Mouse (Mus musculus) intestine, postnatal 0 days (tissue): ENCODE measurements around the gene Creb3l1. TPM values are rescaled to one million over a fixed set of nuclear protein-coding genes. Genes with fewer than 3 reads are reported as not detected.

Source experiments
- ATAC-seq: fragments of 200-750 bp; cut with Nextera tagmentation; 2 replicates; pipeline ENCODE4 v1.8.0; 2017; ENCODE audit warnings: mild to moderate bottlenecking, moderate TSS enrichment, moderate library complexity
- H3K27ac ChIP-seq: fragments of 300-500 bp; sonication (generic); 2 replicates; pipeline ENCODE4 v1.5.1; 2014; ENCODE audit warnings: mild to moderate bottlenecking, low read depth, low read length, moderate library complexity
- H3K27me3 ChIP-seq: fragments of 300-500 bp; sonication (generic); replicated peaks from 2 replicates; pipeline ENCODE4 v1.6.1; 2014; ENCODE audit warnings: low read length, mixed read lengths; ENCODE audit not compliant: control insufficient read depth, insufficient read depth
- H3K36me3 ChIP-seq: fragments of 300-500 bp; sonication (generic); 2 replicates; pipeline ENCODE4 v1.6.1; 2014; ENCODE audit warnings: mild to moderate bottlenecking, moderate library complexity; ENCODE audit not compliant: control insufficient read depth, insufficient read depth
- H3K4me1 ChIP-seq: fragments of 300-500 bp; sonication (generic); replicated peaks from 2 replicates; pipeline ENCODE4 v1.6.1; 2014; ENCODE audit warnings: antibody characterized with exemption, low read length, mixed read lengths; ENCODE audit not compliant: control insufficient read depth, insufficient read depth
- H3K4me2 ChIP-seq: fragments of 300-500 bp; sonication (generic); replicated peaks from 2 replicates; pipeline ENCODE4 v1.6.1; 2014; ENCODE audit warnings: low read depth, mild to moderate bottlenecking, moderate library complexity
- H3K4me3 ChIP-seq: fragments of 300-500 bp; sonication (generic); 2 replicates; pipeline ENCODE4 v1.5.1; 2014; ENCODE audit warnings: low read depth, low read length
- H3K9ac ChIP-seq: fragments of 300-500 bp; sonication (generic); 2 replicates; pipeline ENCODE4 v1.6.1; 2014; ENCODE audit warnings: mild to moderate bottlenecking, low read depth, low read length
- H3K9me3 ChIP-seq: fragments of 300-500 bp; sonication (generic); 2 replicates; pipeline ENCODE4 v1.6.1; 2016; ENCODE audit warnings: mixed run types; ENCODE audit not compliant: control insufficient read depth
- CTCF ChIP-seq: sonication (generic); IDR thresholded peaks from 2 replicates; pipeline ENCODE4 v1.5.1; 2016; ENCODE audit warnings: low read depth, mild to moderate bottlenecking, control low read depth, antibody characterized with exemption, moderate library complexity
- WGBS: fragments of 180-500 bp; shearing (Covaris S2); extraction: QIAGEN DNeasy Blood & Tissue Kit; methylation state at CpG from one replicate; pipeline ENCODE4 v1.1.7; 2014; 5-methylcytosine and 5-hydroxymethylcytosine counted together
- polyA plus RNA-seq: library from polyadenylated mRNA; unstranded; fragments of >200 nt; fragmentation: Nextera tagmentation; extraction: Ambion mirVana; gene quantifications from 2 replicates; pipeline ENCODE4 v1.2.1, GENCODE M21; 2015

Gene Creb3l1
- polyA plus RNA-seq, 1 experiment from 2014 or later = 8.4 TPM

DNA sequence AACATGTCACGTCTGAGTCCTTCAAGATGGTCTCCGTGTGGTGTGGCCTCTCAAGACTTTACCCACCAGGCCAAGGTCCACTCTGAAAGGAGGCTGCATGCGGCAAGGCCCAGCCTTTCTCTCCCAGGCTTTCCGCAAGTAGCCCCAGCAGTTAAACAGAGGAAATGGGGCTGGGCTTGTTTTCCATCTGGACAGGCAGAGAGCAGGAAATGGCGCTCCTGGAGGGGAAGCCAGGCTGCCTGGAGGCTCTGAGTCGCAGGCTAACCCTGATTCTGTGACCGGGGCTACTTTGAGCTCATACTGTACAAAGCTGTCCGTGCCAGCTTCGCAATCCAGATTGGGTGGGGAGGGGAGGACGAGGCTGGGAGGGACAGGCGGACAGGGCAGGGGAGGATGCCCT, 56.3 kb downstream of the Creb3l1 start:
- WGBS = 30% methylated on average over 11 of the region's 11 CpGs
- Histone ChIP-seq H3K4me3 (no peak overlapping the region), H3K9ac (no peak overlapping the region), H3K36me3 (no peaks in the 10 kb centered on the region), H3K27ac (peak overlapping the region; percentile 73), H3K9me3 (no peaks in the 10 kb centered on the region), H3K4me2 (no peak overlapping the region), H3K4me1 (peaks cover 26% of the 10 kb centered on the region), H3K27me3 (no peaks in the 10 kb centered on the region)
- ATAC-seq = 0 out of 2 replicates have a peak, but pooled peaks have one; percentile 9
- 0 out of 2 replicates have a peak, but pooled peaks have one; percentile 7 for TF ChIP-seq CTCF

DNA sequence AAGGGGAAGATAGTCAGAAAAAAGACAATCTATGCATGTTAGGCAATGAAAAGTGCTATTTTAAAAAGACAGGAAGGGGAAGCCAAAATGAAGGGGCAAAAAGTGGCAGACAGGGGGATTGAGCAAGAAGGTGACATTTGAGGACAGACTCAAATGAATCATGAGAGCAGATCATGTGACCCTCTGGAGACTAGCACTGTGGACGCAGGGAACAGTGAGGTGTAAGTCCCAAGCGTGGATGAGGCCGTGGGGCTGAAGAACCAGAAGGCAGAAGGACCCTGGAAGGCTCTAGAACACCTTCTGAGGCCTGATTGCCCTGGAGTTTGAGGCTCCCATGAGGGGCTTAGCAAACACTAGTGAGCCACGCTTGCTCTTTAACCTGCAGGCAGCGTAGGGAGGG, 57.9 kb downstream of the Creb3l1 start:
- peaks cover 20% of the 10 kb centered on the region for H3K4me1 ChIP-seq
- no peaks in the 10 kb centered on the region for H3K27me3 ChIP-seq
- H3K4me2 ChIP-seq = no peak overlapping the region
- no peak for TF ChIP-seq CTCF
- ATAC-seq = no peak
- H3K27ac ChIP-seq = no peak overlapping the region
- WGBS = 76% methylated on average over 5 of the region's 5 CpGs
- H3K9ac ChIP-seq = no peak overlapping the region
- H3K9me3 ChIP-seq = no peaks in the 10 kb centered on the region
- no peaks in the 10 kb centered on the region for H3K36me3 ChIP-seq
- H3K4me3 ChIP-seq = no peak overlapping the region

DNA sequence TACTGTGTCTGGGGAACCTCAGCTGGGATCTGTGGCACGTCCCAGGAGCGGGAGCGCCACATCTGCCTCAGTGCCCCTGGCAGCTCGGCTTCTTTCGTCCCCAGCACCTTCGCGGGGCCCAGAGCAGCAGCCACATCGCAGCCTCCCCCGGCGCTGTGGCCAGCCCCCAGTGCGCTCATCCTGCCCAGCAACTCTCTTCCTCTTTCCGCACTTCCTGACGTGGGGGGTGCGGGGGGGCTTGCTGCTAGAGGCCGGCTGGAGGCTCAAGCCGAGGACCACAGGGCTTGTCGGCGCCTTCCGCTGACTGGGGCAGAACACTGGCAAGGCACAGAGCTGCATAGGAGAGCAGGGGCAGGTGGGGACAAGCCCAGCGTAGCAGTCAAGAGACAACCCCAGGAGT, 58.9 kb downstream of the Creb3l1 start:
- WGBS = 43% methylated on average over 20 of the region's 20 CpGs

GRCm38 (mm10) chr2:91964610-91965204, 59.6 kb downstream of the Creb3l1 start:
- ATAC-seq = no peak
- no peaks in the 10 kb centered on the region for H3K36me3 ChIP-seq
- H3K9me3 ChIP-seq = no peaks in the 10 kb centered on the region
- peak overlapping the region; percentile 18; the same call in 1 of the 2 replicates for H3K4me3 ChIP-seq
- 60% methylated on average over 3 of the region's 3 CpGs for WGBS
- no peak for TF ChIP-seq CTCF
- H3K27me3 ChIP-seq = no peaks in the 10 kb centered on the region
- peaks cover 21% of the 10 kb centered on the region for H3K4me1 ChIP-seq
- H3K27ac ChIP-seq = peak overlapping the region; percentile 97; the same call in 1 of the 2 replicates
- no peak overlapping the region for H3K9ac ChIP-seq
- H3K4me2 ChIP-seq = peak overlapping the region; percentile 38; the same call in 1 of the 2 replicates

More for the DNA sequence above, 58.9 kb downstream of the Creb3l1 start:
- no peaks in the 10 kb centered on the region for H3K9me3 ChIP-seq
- H3K4me2 ChIP-seq = peak overlapping the region; percentile 38
- 0 out of 2 replicates have a peak overlapping the region, but pooled peaks have one; percentile 31 for H3K9ac ChIP-seq
- H3K27me3 ChIP-seq = no peaks in the 10 kb centered on the region
- H3K36me3 ChIP-seq = no peaks in the 10 kb centered on the region
- peak overlapping the region; percentile 18; the same call in 1 of the 2 replicates for H3K4me3 ChIP-seq
- H3K4me1 ChIP-seq = peaks cover 18% of the 10 kb centered on the region
- peak overlapping the region; percentile 15; the same call in 1 of the 2 replicates for H3K27ac ChIP-seq
- no peak for ATAC-seq
- no peak for TF ChIP-seq CTCF

- Histone ChIP-seq H3K9ac (peak overlapping the region; percentile 94), H3K4me1 (peaks cover 27% of the 10 kb centered on the region), H3K4me2 (peak overlapping the region; percentile 77), H3K9me3 (no peaks in the 10 kb centered on the region), H3K36me3 (no peaks in the 10 kb centered on the region; the same call in 1 of the 2 replicates), H3K27me3 (no peaks in the 10 kb centered on the region), H3K4me3 (peak overlapping the region; percentile 89), H3K27ac (peak overlapping the region; percentile 97)
- peak; percentile 95 for TF ChIP-seq CTCF
- peak; percentile 88 for ATAC-seq
- under 1% methylated on average over 36 of the region's 57 CpGs for WGBS
These were observed 60.8 kb downstream of the Creb3l1 start for GRCm38 (mm10) chr2:91963443-91963932.

- Histone ChIP-seq H3K36me3 (no peaks in the 10 kb centered on the region; the same call in 1 of the 2 replicates), H3K9me3 (no peaks in the 10 kb centered on the region), H3K4me3 (peak overlapping the region; percentile 89), H3K4me2 (peak overlapping the region; percentile 77), H3K27ac (peak overlapping the region; percentile 97), H3K27me3 (no peaks in the 10 kb centered on the region), H3K4me1 (peaks cover 24% of the 10 kb centered on the region), H3K9ac (peak overlapping the region; percentile 94)
- under 1% methylated on average over 36 of the region's 39 CpGs for WGBS
- no peak for TF ChIP-seq CTCF
- peak; percentile 4 for ATAC-seq
These were observed 61.4 kb downstream of the Creb3l1 start for GRCm38 (mm10) chr2:91962864-91963401.
